Mouse (Mus musculus): ENCODE data around the gene Pde5a. TPM values are rescaled to one million over a fixed set of nuclear protein-coding genes. Genes with fewer than 3 reads are reported as not detected.

Pde5a gene
- polyA plus RNA-seq, 1 experiment from 2014 or later = 16.6 TPM

DNA sequence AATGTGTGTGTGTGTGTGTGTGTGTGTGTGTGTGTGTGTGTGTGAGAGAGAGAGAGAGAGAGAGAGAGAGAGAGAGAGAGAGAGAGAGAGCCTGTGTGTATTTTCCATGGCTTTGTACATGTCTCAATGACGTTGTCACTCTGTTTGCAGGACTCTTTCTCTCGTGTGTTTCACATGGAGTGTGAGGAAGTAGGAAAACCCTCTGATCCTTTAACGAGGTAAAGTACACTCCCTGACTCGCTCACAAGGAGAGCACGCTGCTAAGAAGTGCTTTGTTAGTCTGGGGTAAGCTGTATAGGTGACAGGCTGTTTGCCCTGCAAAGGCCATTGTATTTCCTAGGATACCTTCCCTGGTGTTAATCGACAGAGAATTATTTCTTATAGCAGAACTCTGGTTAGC is 52.7 kb downstream of the Pde5a start:
- Histone ChIP-seq H3K4me2 (replicated peaks; ENCODE audit: low read depth, low read length) (no peak overlapping the region), H3K36me3 (ENCODE audit: insufficient read depth, low read length) (no peaks in the 10 kb centered on the region), H3K4me1 (ENCODE audit: insufficient read depth, low read depth, low read length) (no peaks in the 10 kb centered on the region), H3K9me3 (ENCODE audit: low read length) (no peaks in the 10 kb centered on the region), H3K27me3 (replicated peaks; ENCODE audit: insufficient read depth, low read length) (no peaks in the 10 kb centered on the region), H3K4me3 (ENCODE audit: low read depth, low read length) (no peak overlapping the region), H3K27ac (ENCODE audit: low read length) (no peak overlapping the region), H3K9ac (replicated peaks; ENCODE audit: low read depth) (no peak overlapping the region)
- peak; percentile 65 for ATAC-seq
- WGBS = 45% methylated on average over 6 of the region's 6 CpGs
- no peak for TF ChIP-seq EP300 (IDR thresholded peaks at IDR 0.05)
- no peak for TF ChIP-seq CTCF (IDR thresholded peaks at IDR 0.05)
- peak; percentile 54 for DNase-seq (ENCODE audit: low spot score)

DNA sequence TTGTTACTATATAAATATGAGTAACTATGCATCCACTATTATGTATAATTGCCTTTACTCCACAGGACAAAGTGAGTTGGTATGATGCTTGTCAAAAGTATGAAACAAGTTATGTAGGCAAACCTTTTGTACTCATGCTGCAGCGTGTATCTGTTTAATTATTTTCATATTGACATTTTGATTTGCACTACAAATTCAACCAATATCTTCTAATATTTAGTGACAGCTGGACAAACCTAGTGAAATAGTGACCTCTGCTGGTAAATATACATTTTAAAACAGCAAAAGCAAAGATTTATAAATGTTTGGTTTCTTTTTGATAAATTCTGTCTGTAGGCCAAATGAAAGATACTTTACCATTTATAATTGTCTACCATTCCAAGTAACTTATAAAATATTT is 55.5 kb downstream of the Pde5a start:
- peak; percentile 69 for DNase-seq (ENCODE audit: low spot score)
- 55% methylated on average over 1 of the region's 1 CpGs for WGBS

DNA sequence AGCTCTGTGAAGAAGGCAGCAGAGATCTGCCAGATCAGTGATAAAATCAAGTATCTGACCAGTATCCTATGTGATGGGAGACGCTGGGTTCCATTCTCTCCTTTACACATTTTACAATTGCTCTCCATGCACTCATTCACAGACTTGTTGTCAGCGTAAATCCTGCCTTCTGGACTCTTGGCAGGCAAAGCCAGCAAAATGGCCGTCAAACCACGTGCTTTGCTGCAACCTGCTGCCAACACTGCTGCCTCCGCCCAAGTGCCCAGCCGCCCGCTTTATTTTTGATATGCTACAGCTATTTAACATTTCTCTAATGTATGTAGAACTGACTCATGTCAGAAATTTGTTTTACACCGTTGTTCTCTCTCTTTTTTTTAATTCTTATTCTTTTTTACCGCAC is 59.6 kb downstream of the Pde5a start:
- Histone ChIP-seq H3K4me2 (replicated peaks; ENCODE audit: low read depth, low read length) (no peak overlapping the region), H3K36me3 (ENCODE audit: insufficient read depth, low read length) (no peaks in the 10 kb centered on the region), H3K9me3 (ENCODE audit: low read length) (no peaks in the 10 kb centered on the region), H3K9ac (replicated peaks; ENCODE audit: low read depth) (no peak overlapping the region), H3K4me3 (ENCODE audit: low read depth, low read length) (no peak overlapping the region), H3K27me3 (replicated peaks; ENCODE audit: insufficient read depth, low read length) (no peaks in the 10 kb centered on the region), H3K4me1 (ENCODE audit: insufficient read depth, low read depth, low read length) (no peaks in the 10 kb centered on the region), H3K27ac (ENCODE audit: low read length) (no peak overlapping the region)
- TF ChIP-seq CTCF (IDR thresholded peaks at IDR 0.05) = no peak
- no peak for TF ChIP-seq EP300 (IDR thresholded peaks at IDR 0.05)
- DNase-seq (ENCODE audit: low spot score) = no peak
- 93% methylated on average over 9 of the region's 9 CpGs for WGBS
- no peak for ATAC-seq

More for the DNA sequence above, 55.5 kb downstream of the Pde5a start:
- Histone ChIP-seq H3K9ac (replicated peaks; ENCODE audit: low read depth) (no peak overlapping the region), H3K27me3 (replicated peaks; ENCODE audit: insufficient read depth, low read length) (no peaks in the 10 kb centered on the region), H3K27ac (ENCODE audit: low read length) (no peak overlapping the region), H3K4me2 (replicated peaks; ENCODE audit: low read depth, low read length) (no peak overlapping the region), H3K4me3 (ENCODE audit: low read depth, low read length) (no peak overlapping the region), H3K4me1 (ENCODE audit: insufficient read depth, low read depth, low read length) (no peaks in the 10 kb centered on the region), H3K9me3 (ENCODE audit: low read length) (no peaks in the 10 kb centered on the region), H3K36me3 (ENCODE audit: insufficient read depth, low read length) (no peaks in the 10 kb centered on the region)
- TF ChIP-seq EP300 (IDR thresholded peaks at IDR 0.05) (no peak), CTCF (IDR thresholded peaks at IDR 0.05) (peak; percentile 47)
- ATAC-seq = no peak

DNA sequence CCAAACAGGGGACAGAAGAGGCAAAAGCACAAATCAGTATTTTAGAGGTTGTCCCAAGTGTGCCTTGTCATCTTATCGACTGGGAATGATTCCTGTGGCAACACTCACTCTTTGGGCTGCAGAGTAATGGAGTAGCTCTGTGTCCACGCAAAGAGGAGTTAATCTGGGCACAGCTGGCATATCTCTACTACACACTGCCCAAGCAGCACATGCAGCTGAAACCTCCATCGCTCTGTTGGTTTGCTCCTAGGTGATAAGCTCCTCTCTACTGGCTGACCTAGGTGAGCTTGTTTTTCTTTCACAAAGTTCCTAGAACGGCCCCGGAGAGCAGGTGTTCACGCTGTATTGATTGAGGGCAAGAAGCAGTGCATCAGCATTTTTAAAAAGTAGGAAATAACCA is 60.8 kb downstream of the Pde5a start:
- Histone ChIP-seq H3K27me3 (replicated peaks; ENCODE audit: insufficient read depth, low read length) (no peaks in the 10 kb centered on the region), H3K4me3 (ENCODE audit: low read depth, low read length) (no peak overlapping the region), H3K4me2 (replicated peaks; ENCODE audit: low read depth, low read length) (no peak overlapping the region), H3K27ac (ENCODE audit: low read length) (no peak overlapping the region), H3K9me3 (ENCODE audit: low read length) (no peaks in the 10 kb centered on the region), H3K36me3 (ENCODE audit: insufficient read depth, low read length) (no peaks in the 10 kb centered on the region), H3K9ac (replicated peaks; ENCODE audit: low read depth) (no peak overlapping the region), H3K4me1 (ENCODE audit: insufficient read depth, low read depth, low read length) (no peaks in the 10 kb centered on the region)
- WGBS = 92% methylated on average over 6 of the region's 6 CpGs
- ATAC-seq (no peak), DNase-seq (ENCODE audit: low spot score) (no peak)
- TF ChIP-seq CTCF (IDR thresholded peaks at IDR 0.05) (no peak), EP300 (IDR thresholded peaks at IDR 0.05) (no peak)

DNA sequence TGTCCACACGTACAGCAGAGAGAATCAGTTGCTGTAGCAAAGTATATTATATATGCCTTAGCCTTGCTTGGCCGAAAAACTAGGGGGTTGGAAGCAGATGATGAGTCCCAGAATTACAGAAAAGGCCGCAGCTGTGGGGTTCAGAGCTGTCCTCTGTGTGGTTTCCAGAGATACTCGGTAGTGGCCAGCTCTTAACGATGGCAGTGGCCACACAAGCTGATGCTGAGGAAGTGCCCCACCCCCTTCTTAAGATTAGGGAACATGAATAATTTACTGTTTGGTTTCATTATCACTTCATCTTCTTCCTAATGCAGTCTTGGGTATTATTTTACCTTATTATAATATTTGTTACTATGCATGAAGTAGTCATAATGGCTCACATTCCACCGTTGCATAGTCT is 71.3 kb downstream of the Pde5a start:
- TF ChIP-seq CTCF (IDR thresholded peaks at IDR 0.05) (no peak), EP300 (IDR thresholded peaks at IDR 0.05) (no peak)
- Histone ChIP-seq H3K9me3 (ENCODE audit: low read length) (no peaks in the 10 kb centered on the region), H3K36me3 (ENCODE audit: insufficient read depth, low read length) (no peaks in the 10 kb centered on the region; the same call in 1 of the 2 replicates), H3K4me3 (ENCODE audit: low read depth, low read length) (no peak overlapping the region), H3K27ac (ENCODE audit: low read length) (no peak overlapping the region), H3K4me2 (replicated peaks; ENCODE audit: low read depth, low read length) (no peak overlapping the region), H3K27me3 (replicated peaks; ENCODE audit: insufficient read depth, low read length) (no peaks in the 10 kb centered on the region), H3K4me1 (ENCODE audit: insufficient read depth, low read depth, low read length) (no peaks in the 10 kb centered on the region), H3K9ac (replicated peaks; ENCODE audit: low read depth) (no peak overlapping the region)
- DNase-seq (ENCODE audit: low spot score) (no peak), ATAC-seq (no peak)
- WGBS = 76% methylated on average over 6 of the region's 6 CpGs

DNA sequence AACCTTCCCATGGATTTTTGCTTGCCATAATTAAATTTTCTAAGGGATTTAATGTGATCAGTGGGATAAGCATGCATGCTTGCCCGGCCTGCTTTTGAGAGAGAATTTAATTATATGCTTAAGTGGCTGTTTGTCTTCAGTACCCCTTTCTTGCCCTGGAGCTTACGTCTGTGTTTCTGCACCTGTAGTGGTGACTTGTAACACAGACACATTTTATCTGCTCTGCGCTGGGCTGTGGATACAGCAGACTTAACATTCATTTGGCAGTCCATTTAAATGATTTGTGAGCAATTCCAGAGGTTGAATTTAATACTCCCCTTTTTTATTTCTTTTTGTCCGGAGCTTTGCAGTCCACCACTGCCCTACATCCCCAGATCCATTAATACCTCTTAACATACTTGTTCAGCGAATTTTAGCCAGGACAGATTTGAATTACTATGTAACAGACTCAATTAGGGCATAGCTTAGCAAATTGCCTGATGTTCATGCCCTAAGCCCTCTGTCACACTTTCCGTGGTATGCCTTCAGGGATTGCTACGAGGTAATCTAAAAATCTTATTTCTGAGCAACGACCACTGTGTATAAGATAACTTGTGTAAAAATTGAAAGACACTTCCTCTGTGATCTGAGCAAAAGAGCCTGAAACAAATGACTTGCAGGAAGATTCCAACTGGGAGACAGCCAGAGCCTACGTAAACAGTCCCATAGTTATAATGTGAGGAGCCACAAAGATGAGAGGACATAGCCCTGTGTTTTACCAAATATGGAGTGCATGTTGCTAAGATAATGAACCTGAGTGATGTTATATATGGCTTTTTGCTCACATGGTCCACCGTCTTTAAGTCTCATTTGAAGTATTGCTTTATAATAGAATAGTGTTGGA is 72.0 kb downstream of the Pde5a start:
- Histone ChIP-seq H3K4me1 (ENCODE audit: insufficient read depth, low read depth, low read length) (no peaks in the 10 kb centered on the region), H3K4me2 (replicated peaks; ENCODE audit: low read depth, low read length) (no peak overlapping the region), H3K4me3 (ENCODE audit: low read depth, low read length) (no peak overlapping the region), H3K27me3 (replicated peaks; ENCODE audit: insufficient read depth, low read length) (no peaks in the 10 kb centered on the region), H3K9ac (replicated peaks; ENCODE audit: low read depth) (no peak overlapping the region), H3K9me3 (ENCODE audit: low read length) (no peaks in the 10 kb centered on the region), H3K27ac (ENCODE audit: low read length) (no peak overlapping the region), H3K36me3 (ENCODE audit: insufficient read depth, low read length) (no peaks in the 10 kb centered on the region; the same call in 1 of the 2 replicates)
- 60% methylated on average over 10 of the region's 10 CpGs for WGBS
- DNase-seq (ENCODE audit: low spot score) (peak; percentile 24), ATAC-seq (peak; percentile 44)
- TF ChIP-seq CTCF (IDR thresholded peaks at IDR 0.05) = no peak
- no peak for TF ChIP-seq EP300 (IDR thresholded peaks at IDR 0.05)
